Mouse (Mus musculus) heart, postnatal 14 days (tissue): ENCODE measurements around the gene Ninj1. TPM values are rescaled to one million over a fixed set of nuclear protein-coding genes. Genes with fewer than 3 reads are reported as not detected.

ENCODE experiments used
- DNase-seq, 2 experiments: peaks; one replicate each; pipeline ENCODE4 v3.0.0; 2021 to 2022
- intact Hi-C: fragments of 180-260 bp; cut with DNase I; formaldehyde crosslinking; loops from one replicate; pipeline ENCODE4 v1.15.1; 2025
- total RNA-seq, 2 experiments: library from RNA; stranded (reverse); gene quantifications; 2 replicates each; pipeline ENCODE4 v1.2.3; 2021

The Ninj1 gene
- total RNA-seq, 2 experiments from 2014 or later = 99.0 to 112 TPM

GRCm38 (mm10) chr13:49169448-49170207 is 17.7 kb upstream of the Ninj1 start:
- peak; percentile 91 to 96 for DNase-seq
- intact Hi-C loops = loop anchor here (5.0 kb wide), 2 partner anchors 172 to 512 kb away; no protein-coding TSS in a partner anchor

GRCm38 (mm10) chr13:49170623-49171022 is 16.7 kb upstream of the Ninj1 start:
- intact Hi-C loops = loop anchor here (5.0 kb wide), 2 partner anchors 173 to 513 kb away; no protein-coding TSS in a partner anchor

GRCm38 (mm10) chr13:49171729-49172128 is 15.6 kb upstream of the Ninj1 start:
- intact Hi-C loops = loop anchor here (2.0 to 5.0 kb wide), 4 partner anchors 33 to 514 kb away; no protein-coding TSS in a partner anchor
- no peak for DNase-seq

More at GRCm38 (mm10) chr13:49170623-49171022, 16.7 kb upstream of the Ninj1 start:
- DNase-seq = no peak

GRCm38 (mm10) chr13:49172335-49172734 is 14.9 kb upstream of the Ninj1 start:
- intact Hi-C loops = loop anchor here (2.0 to 5.0 kb wide), 4 partner anchors 32 to 515 kb away; no protein-coding TSS in a partner anchor
- DNase-seq = no peak

GRCm38 (mm10) chr13:49172971-49173596 is 14.2 kb upstream of the Ninj1 start:
- intact Hi-C loops = loop anchor here (2.0 to 5.0 kb wide), 4 partner anchors 32 to 516 kb away; no protein-coding TSS in a partner anchor
- peak; percentile 92 to 98 for DNase-seq

- DNase-seq = no peak
- intact Hi-C loops = no loop called here
Measured at GRCm38 (mm10) chr13:49175509-49175908, 11.8 kb upstream of the Ninj1 start.

GRCm38 (mm10) chr13:49178839-49179585 is 8.3 kb upstream of the Ninj1 start:
- peak; percentile 80 to 85 for DNase-seq
- intact Hi-C loops = no loop called here

- no peak for DNase-seq
- intact Hi-C loops = no loop called here
Measured at GRCm38 (mm10) chr13:49180274-49180673, 7.0 kb upstream of the Ninj1 start.

GRCm38 (mm10) chr13:49180691-49181090 is 6.6 kb upstream of the Ninj1 start:
- intact Hi-C loops = no loop called here
- DNase-seq = no peak

GRCm38 (mm10) chr13:49181411-49181984 is 5.8 kb upstream of the Ninj1 start:
- intact Hi-C loops = no loop called here
- no peak for DNase-seq

GRCm38 (mm10) chr13:49183161-49183560 is 4.1 kb upstream of the Ninj1 start:
- no peak for DNase-seq
- intact Hi-C loops = no loop called here

- DNase-seq = no peak
- intact Hi-C loops = no loop called here
Measured at GRCm38 (mm10) chr13:49183646-49184045, 3.6 kb upstream of the Ninj1 start.

GRCm38 (mm10) chr13:49186798-49187287 is 442 bp upstream of the Ninj1 start:
- DNase-seq = no peak
- intact Hi-C loops = no loop called here

- intact Hi-C loops = no loop called here
- DNase-seq = no peak
Measured at GRCm38 (mm10) chr13:49188219-49188965, 1.1 kb downstream of the Ninj1 start.

GRCm38 (mm10) chr13:49188966-49189360 is 1.7 kb downstream of the Ninj1 start:
- intact Hi-C loops = no loop called here
- DNase-seq = no peak

GRCm38 (mm10) chr13:49189970-49190870 is 2.9 kb downstream of the Ninj1 start:
- intact Hi-C loops = no loop called here
- DNase-seq = peak; percentile 52 to 56

GRCm38 (mm10) chr13:49190876-49191672 is 3.8 kb downstream of the Ninj1 start:
- no peak for DNase-seq
- intact Hi-C loops = no loop called here

GRCm38 (mm10) chr13:49191673-49192035 is 4.4 kb downstream of the Ninj1 start:
- DNase-seq = no peak
- intact Hi-C loops = no loop called here
